ENCODE assay signal across 29 mouse cellular contexts in the genomic region with DNA sequence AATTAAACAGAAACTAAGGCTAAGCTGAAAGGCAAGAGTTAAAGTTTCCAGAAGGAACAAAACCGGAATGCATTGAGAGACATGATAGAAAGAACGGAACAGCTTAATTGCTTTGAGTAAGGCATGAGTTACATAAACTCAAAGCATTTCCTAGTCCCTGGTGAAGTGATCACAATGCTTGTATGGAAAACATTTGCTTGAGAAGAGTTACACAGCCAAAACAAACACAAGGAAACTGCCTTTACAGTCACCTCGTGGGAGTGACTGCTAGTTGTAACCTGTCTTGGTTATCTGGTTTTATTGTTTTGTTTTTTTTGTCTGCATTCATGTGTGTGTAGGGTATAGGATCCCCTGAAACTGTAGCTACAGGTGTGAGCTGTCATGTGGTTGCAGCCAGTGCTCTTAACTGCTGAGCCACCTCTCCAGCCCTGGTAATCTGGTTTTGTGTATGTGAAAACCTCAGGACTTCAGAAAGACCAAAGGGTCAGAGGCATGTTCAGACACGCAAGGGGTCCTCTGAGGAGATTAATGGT. TPM values are rescaled to one million over a fixed set of nuclear protein-coding genes. Genes with fewer than 3 reads are reported as not detected.
A peak's percentile ranks its signal among the peaks of the same experiment; 100 is the strongest.
DNase-seq lines count a peak whose midpoint lies in the region; ATAC-seq lines count a peak whose summit lies in the region.
"Had no signal": no experiment of that assay in that cellular context is flagged by ENCODE, and none has a peak within 500 bp of the region (broad histone marks: within the 10 kb centered on the region; RNA-seq: fewer than 3 reads in every experiment).

No protein-coding gene starts in this region.

- no peak overlapping the region for H3K4me3 ChIP-seq in heart, embryonic 10.5 days
- no peak overlapping the region for H3K4me3 ChIP-seq in kidney, embryonic 16.5 days (ENCODE audit: low read length)
- H3K4me3 ChIP-seq: embryonic facial prominence, embryonic 15.5 days; forebrain, embryonic 12.5 days; forebrain, embryonic 15.5 days; heart, embryonic 13.5 days had no signal

- no peak overlapping the region for H3K4me2 ChIP-seq in kidney, embryonic 16.5 days (replicated peaks; ENCODE audit: low read depth, low read length)
- H3K4me2 ChIP-seq: embryonic facial prominence, embryonic 15.5 days; forebrain, embryonic 12.5 days; forebrain, embryonic 15.5 days; heart, embryonic 13.5 days; hindbrain, embryonic 14.5 days had no signal

- no peaks in the 10 kb centered on the region for H3K4me1 ChIP-seq in heart, embryonic 10.5 days
- H3K4me1 ChIP-seq in kidney, embryonic 16.5 days (ENCODE audit: insufficient read depth, low read length) = no peaks in the 10 kb centered on the region
- H3K4me1 ChIP-seq: embryonic facial prominence, embryonic 15.5 days; forebrain, embryonic 12.5 days; forebrain, embryonic 15.5 days; heart, embryonic 13.5 days had no signal

- no peaks in the 10 kb centered on the region; the same call in 1 of the 2 replicates for H3K9me3 ChIP-seq in heart, embryonic 10.5 days
- peaks cover 9% of the 10 kb centered on the region for H3K9me3 ChIP-seq in kidney, embryonic 16.5 days (ENCODE audit: low read length)
- H3K9me3 ChIP-seq: embryonic facial prominence, embryonic 15.5 days; forebrain, embryonic 15.5 days; G1E had no signal

- no peaks in the 10 kb centered on the region for H3K36me3 ChIP-seq in heart, embryonic 10.5 days
- no peaks in the 10 kb centered on the region for H3K36me3 ChIP-seq in kidney, embryonic 16.5 days (ENCODE audit: insufficient read depth, low read length)
- H3K36me3 ChIP-seq: embryonic facial prominence, embryonic 15.5 days; forebrain, embryonic 12.5 days; forebrain, embryonic 15.5 days; G1E; heart, embryonic 13.5 days had no signal

- peak; percentile 65; the same call in 1 of the 2 replicates for ATAC-seq in kidney, embryonic 16.5 days (ENCODE audit: low FRiP score, low TSS enrichment)
- ATAC-seq in frontal cortex, adult (ENCODE audit: low TSS enrichment) = no peak
- ATAC-seq: forebrain, embryonic 15.5 days; hindbrain, postnatal 0 days; inflammation-experienced regulatory T-cells, adult 6 months; intestine, embryonic 16.5 days; Patski had no signal

- DNase-seq in heart, adult 11 months = peak; percentile 24
- DNase-seq in heart, embryonic 10.5 days (ENCODE audit: low spot score) = no peak
- DNase-seq in kidney, adult 18-20 months = no peak
- peak; percentile 68 for DNase-seq in fat pad, adult 2 months (ENCODE audit: extremely low read depth, low read depth, low spot score)
- DNase-seq: adrenal gland, adult 2 months; adrenal gland, postnatal 14 days; B cell, adult 2 months; cerebellum, adult 11 months; cerebellum, adult 2 months; cerebellum, adult 9-11 months; cerebellum, postnatal 25 days; gastrocnemius, postnatal 10 days; gastrocnemius, postnatal 36 days; heart, adult 18-20 months; heart, postnatal 14 days; heart, postnatal 4 days had no signal

- H3K9ac ChIP-seq in kidney, embryonic 16.5 days (replicated peaks; ENCODE audit: low read length) = no peak overlapping the region
- H3K9ac ChIP-seq: embryonic facial prominence, embryonic 15.5 days; forebrain, embryonic 12.5 days; forebrain, embryonic 15.5 days; heart, embryonic 13.5 days; hindbrain, embryonic 14.5 days had no signal

- no peaks in the 10 kb centered on the region for H3K27me3 ChIP-seq in heart, embryonic 10.5 days (ENCODE audit: insufficient read depth, poor library complexity, severe bottlenecking)
- H3K27me3 ChIP-seq in kidney, embryonic 16.5 days (ENCODE audit: insufficient read depth, low read length) = no peaks in the 10 kb centered on the region
- H3K27me3 ChIP-seq: CH12.LX; embryonic facial prominence, embryonic 15.5 days; forebrain, embryonic 12.5 days; forebrain, embryonic 15.5 days; heart, embryonic 13.5 days; Patski had no signal

- H3K27ac ChIP-seq in heart, embryonic 10.5 days = no peak overlapping the region
- H3K27ac ChIP-seq in kidney, embryonic 16.5 days (ENCODE audit: low read length) = no peak overlapping the region
- H3K27ac ChIP-seq: embryonic facial prominence, embryonic 15.5 days; forebrain, embryonic 12.5 days; forebrain, embryonic 15.5 days; heart, embryonic 13.5 days; hindbrain, embryonic 14.5 days; hindbrain, postnatal 0 days had no signal

- 65% methylated on average over 4 of the region's 4 CpGs for WGBS in heart, embryonic 10.5 days
- WGBS in kidney, embryonic 16.5 days = 13% methylated on average over 4 of the region's 4 CpGs

RNA-seq across cellular contexts. Expression of gene Vinac1, which starts 4.5 kb away (rescaled TPM):
- 0.05 and 0.09 TPM in 2 replicates for polyA plus RNA-seq in heart, embryonic 10.5 days (2016; fragmentation: Nextera tagmentation; extraction: Ambion mirVana)
- polyA plus RNA-seq in kidney, embryonic 16.5 days (2015; fragmentation: Nextera tagmentation; extraction: Ambion mirVana) = 0.04 TPM in 1 of 2 replicates, not detected in the other
- polyA plus RNA-seq: embryonic facial prominence, embryonic 15.5 days; G1E had no signal

RNA-seq across cellular contexts. Expression of gene Ttl, which starts 13.2 kb away (rescaled TPM):
- polyA plus RNA-seq in heart, embryonic 10.5 days (2016; fragmentation: Nextera tagmentation; extraction: Ambion mirVana) = 8.3 and 12.3 TPM in 2 replicates
- 13.4 TPM in 2 replicates for polyA plus RNA-seq in kidney, embryonic 16.5 days (2015; fragmentation: Nextera tagmentation; extraction: Ambion mirVana)
- polyA plus RNA-seq: G1E had no signal

RNA-seq across cellular contexts. Expression of gene Polr1b, which starts 48.3 kb away (rescaled TPM):
- polyA plus RNA-seq in heart, embryonic 10.5 days (2016; fragmentation: Nextera tagmentation; extraction: Ambion mirVana) = 25.8 and 35.5 TPM in 2 replicates
- polyA plus RNA-seq in kidney, embryonic 16.5 days (2015; fragmentation: Nextera tagmentation; extraction: Ambion mirVana) = 27.2 and 33.4 TPM in 2 replicates

Comparison
In these comparisons a context has a peak if more than half of its experiments do, and no peak if none do; other contexts are left out.
1. DNase-seq: peak in heart, adult 11 months (single experiment) and fat pad, adult 2 months (single experiment); none in heart, embryonic 10.5 days (single experiment) and kidney, adult 18-20 months (single experiment).